Mouse (Mus musculus) midbrain, embryonic 11.5 days (tissue): Measurements from ENCODE around the gene Robo1. TPM values are rescaled to one million over a fixed set of nuclear protein-coding genes. Genes with fewer than 3 reads are reported as not detected.

Experiments
- ATAC-seq: fragments of 200-750 bp; cut with Nextera tagmentation; 2 replicates; pipeline ENCODE4 v1.8.0; 2017; ENCODE audit warnings: moderate TSS enrichment, moderate library complexity; ENCODE audit not compliant: low FRiP score
- DNase-seq: peaks from one replicate; pipeline ENCODE4 v3.0.0; 2015; ENCODE audit warnings: low spot score; ENCODE audit errors: missing footprints
- H3K27ac ChIP-seq: fragments of 300-500 bp; sonication (generic); 2 replicates; pipeline ENCODE4 v1.5.1; 2014; ENCODE audit warnings: low read depth, low read length
- H3K27me3 ChIP-seq: fragments of 300-500 bp; sonication (generic); 2 replicates; pipeline ENCODE4 v1.6.1; 2014; ENCODE audit warnings: mild to moderate bottlenecking, low read length, moderate library complexity, mixed read lengths; ENCODE audit not compliant: control insufficient read depth, insufficient read depth
- H3K36me3 ChIP-seq: fragments of 300-500 bp; sonication (generic); 2 replicates; pipeline ENCODE4 v1.6.1; 2014; ENCODE audit warnings: mild to moderate bottlenecking, low read length, moderate library complexity, mixed read lengths; ENCODE audit not compliant: control insufficient read depth, insufficient read depth
- H3K4me1 ChIP-seq: fragments of 300-500 bp; sonication (generic); 2 replicates; pipeline ENCODE4 v1.6.1; 2014; ENCODE audit warnings: low read length; ENCODE audit not compliant: control insufficient read depth, insufficient read depth
- H3K4me2 ChIP-seq: fragments of 300-500 bp; sonication (generic); 2 replicates; pipeline ENCODE4 v1.6.1; 2014; ENCODE audit warnings: mild to moderate bottlenecking, moderate library complexity
- H3K4me3 ChIP-seq: fragments of 300-500 bp; sonication (generic); 2 replicates; pipeline ENCODE4 v1.5.1; 2014; ENCODE audit warnings: low read depth, low read length
- H3K9ac ChIP-seq: fragments of 300-500 bp; sonication (generic); 2 replicates; pipeline ENCODE4 v1.6.1; 2014; ENCODE audit warnings: low read length
- H3K9me3 ChIP-seq: fragments of 300-500 bp; sonication (generic); 2 replicates; pipeline ENCODE4 v1.6.1; 2016; ENCODE audit warnings: low read length; ENCODE audit not compliant: control insufficient read depth
- WGBS: fragments of 180-500 bp; shearing (Covaris S2); extraction: QIAGEN DNeasy Blood & Tissue Kit; methylation state at CpG from one replicate; pipeline ENCODE4 v1.1.7; 2014; 5-methylcytosine and 5-hydroxymethylcytosine counted together
- polyA plus RNA-seq: library from polyadenylated mRNA; unstranded; fragments of >200 nt; fragmentation: Nextera tagmentation; extraction: Ambion mirVana; gene quantifications from 2 replicates; pipeline ENCODE4 v1.2.1, GENCODE M21; 2014

Robo1 gene
- polyA plus RNA-seq, 1 experiment from 2014 or later = 44.4 TPM

DNA sequence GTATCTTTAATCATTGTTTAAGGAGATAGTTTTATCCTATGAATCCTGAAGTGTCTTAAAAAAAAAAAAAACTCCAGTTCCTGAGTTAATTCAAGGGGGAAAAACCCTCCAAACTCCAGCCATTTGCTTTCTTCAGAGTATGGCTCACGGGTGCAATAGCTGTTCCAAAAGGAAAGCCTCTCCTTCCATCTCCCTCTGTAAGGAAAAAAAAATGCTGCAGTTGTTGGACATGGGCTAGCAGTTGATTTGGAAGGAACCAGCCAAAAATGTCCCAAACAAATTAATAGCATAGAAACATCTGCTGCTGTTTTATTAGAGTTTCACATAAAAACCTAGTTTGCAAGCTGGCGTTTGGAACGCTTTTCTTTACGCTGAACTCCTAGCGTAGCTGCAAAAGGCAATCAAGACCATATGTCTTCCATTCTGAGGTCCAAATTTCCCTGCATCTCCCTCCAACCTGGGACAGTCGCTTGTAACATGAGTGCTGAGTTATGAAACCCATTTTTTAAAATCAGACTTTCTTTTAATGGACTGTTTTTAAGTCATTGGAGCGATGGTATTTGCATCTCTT, 553.7 kb downstream of the Robo1 start:
- H3K36me3 ChIP-seq = no peaks in the 10 kb centered on the region
- H3K4me1 ChIP-seq = no peaks in the 10 kb centered on the region
- DNase-seq (no peak), ATAC-seq (no peak)
- H3K4me3 ChIP-seq = no peak overlapping the region
- no peak overlapping the region for H3K9ac ChIP-seq
- no peaks in the 10 kb centered on the region for H3K27me3 ChIP-seq
- 85% methylated on average over 7 of the region's 7 CpGs for WGBS
- H3K9me3 ChIP-seq = no peaks in the 10 kb centered on the region
- no peak overlapping the region for H3K27ac ChIP-seq
- no peak overlapping the region for H3K4me2 ChIP-seq

DNA sequence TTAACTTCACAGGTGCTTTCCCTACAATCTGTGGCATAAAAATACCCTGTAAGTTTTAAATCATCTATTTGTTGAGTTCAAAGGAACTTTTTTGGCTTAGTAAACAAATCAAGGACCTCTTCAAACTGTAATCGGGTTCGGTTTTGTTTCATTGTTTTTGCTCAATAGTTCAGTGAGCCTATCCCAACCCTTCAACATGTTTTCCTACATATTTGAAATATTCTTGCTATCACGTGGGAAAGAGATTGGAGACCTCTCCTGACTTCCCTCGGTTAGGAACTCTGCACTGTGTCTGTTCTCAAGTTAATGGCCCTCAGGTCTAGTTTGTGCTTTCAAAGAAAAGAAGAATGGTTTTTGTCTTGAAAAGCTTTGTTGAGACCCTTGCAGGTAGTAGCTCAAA, 557.9 kb downstream of the Robo1 start:
- H3K9ac ChIP-seq = no peak overlapping the region
- ATAC-seq = no peak
- DNase-seq = no peak
- no peak overlapping the region for H3K4me2 ChIP-seq
- no peak overlapping the region for H3K27ac ChIP-seq
- no peak overlapping the region for H3K4me3 ChIP-seq
- H3K36me3 ChIP-seq = no peaks in the 10 kb centered on the region
- H3K9me3 ChIP-seq = no peaks in the 10 kb centered on the region
- H3K4me1 ChIP-seq = no peaks in the 10 kb centered on the region
- H3K27me3 ChIP-seq = no peaks in the 10 kb centered on the region
- 88% methylated on average over 4 of the region's 4 CpGs for WGBS

DNA sequence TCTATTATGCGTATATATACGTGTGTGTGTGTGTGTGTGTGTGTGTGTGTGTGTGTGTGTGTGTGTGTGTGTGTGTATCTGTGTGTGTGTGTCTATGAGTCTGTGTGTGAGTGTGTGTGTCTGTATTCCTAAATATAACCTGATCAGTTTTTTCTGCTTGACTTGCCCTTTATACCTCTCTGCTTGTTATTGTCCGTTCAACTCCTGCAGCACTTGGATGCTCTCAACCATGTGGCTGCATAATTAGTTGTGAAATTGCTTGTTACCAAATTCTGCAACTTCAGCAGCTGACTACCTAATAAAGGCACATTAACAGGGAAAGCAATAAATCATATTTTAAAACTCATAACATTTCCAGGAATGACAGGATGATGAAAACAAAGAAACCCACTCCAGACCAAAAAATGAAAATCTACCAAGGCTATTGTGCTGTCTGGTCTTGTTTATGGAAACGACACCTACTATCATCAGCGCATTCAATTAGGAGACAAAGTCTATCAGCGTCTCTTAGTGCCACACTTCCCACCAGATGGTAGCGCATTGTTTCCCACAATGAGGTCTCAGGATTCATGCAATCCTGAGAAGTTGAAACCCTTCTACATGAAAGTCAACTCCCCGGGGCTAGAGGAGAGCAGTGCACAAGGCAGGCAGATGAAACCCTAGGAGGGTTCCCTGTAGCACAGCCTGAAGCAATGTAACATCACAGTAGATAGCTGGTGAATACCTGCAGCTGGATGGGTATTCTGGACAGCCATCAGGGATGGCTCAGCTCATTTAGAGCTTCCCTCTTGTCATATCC, 567.0 kb downstream of the Robo1 start:
- no peak overlapping the region for H3K4me2 ChIP-seq
- no peak for DNase-seq
- 77% methylated on average over 8 of the region's 8 CpGs for WGBS
- H3K9ac ChIP-seq = no peak overlapping the region
- H3K9me3 ChIP-seq = no peaks in the 10 kb centered on the region
- no peak overlapping the region for H3K4me3 ChIP-seq
- ATAC-seq = 0 out of 2 replicates have a peak, but pooled peaks have one; percentile 27
- no peaks in the 10 kb centered on the region for H3K27me3 ChIP-seq
- H3K36me3 ChIP-seq = no peaks in the 10 kb centered on the region
- H3K27ac ChIP-seq = no peak overlapping the region; the same call in 1 of the 2 replicates
- H3K4me1 ChIP-seq = no peaks in the 10 kb centered on the region

GRCm38 (mm10) chr16:72888108-72888507, 580.0 kb downstream of the Robo1 start:
- ATAC-seq = peak; percentile 78
- Histone ChIP-seq H3K4me2 (no peak overlapping the region), H3K9me3 (no peaks in the 10 kb centered on the region), H3K4me3 (no peak overlapping the region), H3K36me3 (no peaks in the 10 kb centered on the region), H3K27ac (no peak overlapping the region), H3K9ac (no peak overlapping the region), H3K27me3 (no peaks in the 10 kb centered on the region), H3K4me1 (peaks cover 6% of the 10 kb centered on the region)
- peak; percentile 90 for DNase-seq
- WGBS = 44% methylated on average over 7 of the region's 7 CpGs

DNA sequence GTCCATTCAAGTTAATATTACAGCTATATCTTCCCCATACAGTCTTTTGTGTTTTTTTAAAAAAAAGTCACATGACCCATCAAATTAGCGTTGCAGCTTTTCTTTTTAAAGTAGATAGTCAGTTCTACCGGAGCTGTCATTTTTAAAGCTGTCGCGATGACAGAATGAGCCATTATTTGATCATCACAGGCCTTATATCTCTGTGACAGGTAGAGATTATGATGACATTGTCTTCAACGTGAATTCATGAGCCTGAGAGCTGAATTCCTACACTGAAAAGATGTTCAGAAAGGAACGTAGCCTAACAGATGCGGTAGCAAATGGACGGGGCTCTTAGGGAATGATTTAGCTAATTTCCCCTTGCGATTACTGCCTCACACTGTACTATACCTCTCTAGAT, 581.3 kb downstream of the Robo1 start:
- WGBS = 88% methylated on average over 9 of the region's 9 CpGs
- ATAC-seq = no peak
- H3K9me3 ChIP-seq = no peaks in the 10 kb centered on the region
- H3K36me3 ChIP-seq = no peaks in the 10 kb centered on the region
- no peaks in the 10 kb centered on the region for H3K27me3 ChIP-seq
- no peak overlapping the region for H3K9ac ChIP-seq
- no peak overlapping the region for H3K27ac ChIP-seq
- H3K4me1 ChIP-seq = peaks cover 12% of the 10 kb centered on the region
- no peak overlapping the region for H3K4me3 ChIP-seq
- no peak overlapping the region for H3K4me2 ChIP-seq
- DNase-seq = no peak

- Histone ChIP-seq H3K27ac (no peak overlapping the region), H3K4me1 (peaks cover 7% of the 10 kb centered on the region), H3K4me2 (no peak overlapping the region), H3K27me3 (no peaks in the 10 kb centered on the region), H3K9ac (no peak overlapping the region), H3K36me3 (no peaks in the 10 kb centered on the region), H3K4me3 (no peak overlapping the region), H3K9me3 (no peaks in the 10 kb centered on the region)
- DNase-seq (no peak), ATAC-seq (no peak)
- WGBS = 88% methylated on average over 11 of the region's 11 CpGs
Observed at GRCm38 (mm10) chr16:72897125-72897524, 589.0 kb downstream of the Robo1 start.

DNA sequence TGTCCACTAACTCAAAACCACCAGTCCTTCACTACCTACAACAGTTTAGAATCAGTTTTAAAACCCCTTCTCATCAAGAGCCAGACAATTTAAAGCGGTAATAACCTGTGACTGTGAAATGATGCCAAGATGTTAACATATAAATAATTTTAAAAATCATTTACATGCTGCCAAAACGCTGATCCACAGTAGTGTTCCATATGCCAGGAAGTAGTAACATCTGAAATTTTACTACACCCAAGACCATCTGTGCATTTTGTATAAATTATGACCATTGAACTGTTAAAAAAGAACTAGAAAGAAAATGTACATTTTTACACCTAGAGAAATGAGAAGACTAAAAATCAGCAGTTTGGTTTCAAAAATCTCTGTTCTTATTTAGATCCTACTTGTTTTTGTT, 600.8 kb downstream of the Robo1 start:
- H3K4me1 ChIP-seq = no peaks in the 10 kb centered on the region
- no peak overlapping the region for H3K9ac ChIP-seq
- ATAC-seq (no peak), DNase-seq (no peak)
- no peaks in the 10 kb centered on the region for H3K27me3 ChIP-seq
- H3K4me3 ChIP-seq = no peak overlapping the region
- WGBS = 95% methylated on average over 2 of the region's 2 CpGs
- no peaks in the 10 kb centered on the region for H3K9me3 ChIP-seq
- H3K4me2 ChIP-seq = no peak overlapping the region
- no peaks in the 10 kb centered on the region for H3K36me3 ChIP-seq
- no peak overlapping the region for H3K27ac ChIP-seq

DNA sequence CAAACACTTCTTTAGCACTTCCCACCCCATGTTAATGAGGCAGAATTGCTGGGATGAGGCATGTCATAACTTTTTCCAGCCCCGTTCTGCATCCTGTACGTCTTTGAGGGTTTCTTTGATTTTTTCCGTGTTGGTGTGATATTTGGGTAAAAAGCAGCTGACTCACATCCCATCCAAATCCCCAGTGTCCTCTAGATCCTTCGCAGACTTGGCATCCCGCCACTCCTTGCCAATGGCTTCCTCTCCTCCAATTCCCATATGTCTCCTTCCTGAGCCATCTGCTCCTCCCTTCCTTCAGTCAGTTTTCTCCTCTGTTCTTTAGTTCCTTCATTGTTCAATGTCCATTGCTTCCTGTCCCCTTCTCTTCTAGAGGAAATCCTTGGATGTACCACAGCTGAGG, 605.0 kb downstream of the Robo1 start:
- DNase-seq (no peak), ATAC-seq (no peak)
- H3K27me3 ChIP-seq = no peaks in the 10 kb centered on the region
- WGBS = 77% methylated on average over 5 of the region's 5 CpGs
- no peak overlapping the region for H3K27ac ChIP-seq
- no peaks in the 10 kb centered on the region for H3K36me3 ChIP-seq
- H3K9me3 ChIP-seq = no peaks in the 10 kb centered on the region
- no peak overlapping the region for H3K4me2 ChIP-seq
- no peak overlapping the region for H3K4me3 ChIP-seq
- no peaks in the 10 kb centered on the region for H3K4me1 ChIP-seq
- H3K9ac ChIP-seq = no peak overlapping the region

GRCm38 (mm10) chr16:72914068-72914630, 606.0 kb downstream of the Robo1 start:
- Histone ChIP-seq H3K27me3 (no peaks in the 10 kb centered on the region), H3K4me3 (no peak overlapping the region), H3K36me3 (no peaks in the 10 kb centered on the region), H3K4me1 (no peaks in the 10 kb centered on the region), H3K9ac (no peak overlapping the region), H3K4me2 (no peak overlapping the region), H3K27ac (no peak overlapping the region), H3K9me3 (no peaks in the 10 kb centered on the region)
- WGBS = 86% methylated on average over 4 of the region's 4 CpGs
- DNase-seq (no peak), ATAC-seq (no peak)
